Mouse (Mus musculus): ENCODE results near the gene Ucn2.

Gene Ucn2

DNA sequence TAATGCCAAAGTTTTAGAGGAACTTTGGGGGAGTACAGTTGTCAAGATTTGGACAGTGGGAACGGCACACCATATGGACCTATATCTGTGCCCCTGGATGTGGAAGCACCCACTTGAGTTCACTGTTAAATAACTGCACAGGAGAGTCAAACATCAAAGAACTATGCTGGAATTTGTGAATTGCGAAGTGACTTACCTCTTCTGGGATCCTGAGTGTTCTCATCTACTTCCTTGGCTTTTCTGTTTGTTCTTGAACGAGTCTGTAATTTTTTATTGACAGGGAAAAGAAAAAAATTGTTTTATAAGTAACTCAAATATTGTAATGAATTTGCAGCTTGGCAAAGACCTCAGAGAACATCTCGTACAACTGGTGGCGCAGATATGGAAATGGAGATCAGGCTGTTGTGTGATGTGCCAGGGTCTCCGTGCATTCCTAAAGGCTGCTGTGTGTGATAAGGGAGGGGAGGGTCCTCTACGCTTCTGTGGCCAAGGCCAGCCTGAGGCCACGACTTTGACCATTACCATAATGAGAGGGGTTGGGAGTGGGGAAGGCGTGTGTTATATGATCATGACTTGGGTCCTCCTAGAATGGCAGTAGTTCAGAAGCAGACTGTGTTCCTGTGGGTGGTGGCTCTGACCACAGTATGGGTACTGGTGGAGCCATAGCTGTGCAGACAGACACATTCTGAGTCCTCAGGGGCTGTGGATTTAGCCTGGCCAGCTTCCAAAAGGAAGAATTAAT lies 7.0 kb downstream of the Ucn2 start:
- DNase-seq = no peak

DNA sequence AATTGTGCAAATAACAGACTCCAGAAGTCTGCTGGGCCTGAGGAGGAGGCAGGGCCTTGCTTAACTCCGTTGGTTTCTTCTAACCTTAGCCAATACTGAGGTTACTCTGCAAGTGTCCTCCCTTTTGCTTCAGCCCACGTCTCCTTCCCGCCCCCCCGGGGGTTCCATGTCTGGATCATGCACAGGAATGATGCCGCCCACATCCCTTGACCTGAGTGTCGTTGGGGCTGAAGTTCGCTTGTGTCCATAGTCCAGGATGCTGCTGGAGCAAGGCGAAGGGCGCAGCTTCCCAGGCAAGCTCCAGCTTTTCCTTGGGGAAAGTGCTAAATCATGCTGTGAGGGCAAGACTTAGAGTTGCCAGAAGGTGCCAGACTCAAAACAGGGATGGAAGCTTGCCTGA lies 10.6 kb downstream of the Ucn2 start:
- no peak for DNase-seq

DNA sequence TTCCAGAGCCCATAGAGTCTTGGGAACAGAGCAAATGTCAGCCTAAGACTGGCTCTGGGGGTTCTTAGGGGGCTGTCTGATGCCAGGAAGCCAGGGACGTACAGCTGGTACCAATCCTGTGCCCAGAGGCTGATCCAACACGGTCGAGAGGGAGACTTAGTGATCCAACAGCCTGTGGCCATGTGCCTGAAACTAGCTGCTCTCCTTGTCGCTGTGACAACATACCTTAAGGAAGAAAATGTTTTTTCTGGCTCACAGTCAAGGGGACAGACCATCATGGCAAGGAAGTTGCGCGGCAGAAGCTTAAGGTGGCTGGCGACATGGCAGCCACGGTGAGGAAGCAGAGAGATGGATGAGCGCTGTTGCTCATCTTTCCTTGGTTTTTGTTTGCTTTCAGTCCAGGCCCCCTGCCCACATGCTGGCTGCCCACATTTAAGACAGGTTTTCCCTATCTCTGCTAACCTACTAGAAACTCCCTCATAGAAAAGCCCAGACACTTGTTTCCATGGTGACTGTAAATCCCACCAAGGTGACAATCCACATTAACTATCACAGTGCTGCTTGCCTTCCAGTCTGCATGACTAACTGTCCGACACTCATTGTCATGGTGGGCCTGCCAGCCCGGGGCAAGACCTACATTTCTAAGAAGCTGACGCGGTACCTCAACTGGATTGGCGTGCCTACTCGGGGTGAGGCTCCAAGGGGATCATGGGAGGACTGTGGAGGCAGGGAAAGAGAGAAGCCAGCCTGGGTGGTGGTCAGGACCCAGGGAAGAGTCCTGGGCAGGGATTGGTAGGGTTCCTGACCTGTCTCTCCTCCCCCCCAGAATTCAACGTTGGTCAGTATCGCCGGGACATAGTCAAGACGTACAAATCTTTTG lies 12.7 kb downstream of the Ucn2 start:
- DNase-seq = no peak

DNA sequence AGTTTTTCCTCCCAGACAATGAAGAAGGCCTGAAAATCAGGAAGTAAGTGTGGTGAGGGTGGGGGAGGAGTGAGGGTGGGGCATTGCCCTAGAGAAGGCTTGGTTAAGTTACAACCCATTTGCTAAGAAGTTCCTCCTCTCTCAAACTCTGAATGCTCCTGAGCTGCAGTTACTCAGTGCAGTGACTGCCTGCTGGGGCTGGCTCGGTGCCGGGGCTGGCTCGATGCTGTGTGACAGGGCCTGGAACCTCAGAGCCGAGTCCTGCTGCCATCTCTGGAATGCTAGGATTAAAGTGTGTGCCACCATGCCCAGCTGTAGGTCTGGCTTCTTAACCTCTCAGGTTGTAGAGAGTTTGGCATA lies 13.3 kb downstream of the Ucn2 start:
- no peak for DNase-seq

DNA sequence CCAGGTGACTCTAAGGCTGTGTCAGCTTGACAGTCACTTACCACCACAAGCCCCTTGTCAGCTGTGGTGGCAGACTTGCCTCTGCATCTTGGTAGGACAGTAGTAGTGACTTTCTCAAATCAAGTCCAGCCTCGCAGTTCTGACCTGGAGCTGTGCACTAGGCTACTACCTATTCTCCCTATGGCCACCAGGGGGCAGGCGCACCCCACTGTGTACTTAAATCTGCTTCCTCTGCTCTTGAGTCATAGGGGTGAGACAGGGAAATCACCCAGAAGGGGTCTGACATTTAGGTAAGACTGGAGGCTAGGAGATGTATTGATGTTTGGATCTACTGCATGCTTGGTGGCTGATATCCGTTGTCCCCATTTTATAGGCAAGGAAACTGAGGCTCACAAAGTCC lies 14.9 kb downstream of the Ucn2 start:
- peak; percentile 85 to 86 for DNase-seq

DNA sequence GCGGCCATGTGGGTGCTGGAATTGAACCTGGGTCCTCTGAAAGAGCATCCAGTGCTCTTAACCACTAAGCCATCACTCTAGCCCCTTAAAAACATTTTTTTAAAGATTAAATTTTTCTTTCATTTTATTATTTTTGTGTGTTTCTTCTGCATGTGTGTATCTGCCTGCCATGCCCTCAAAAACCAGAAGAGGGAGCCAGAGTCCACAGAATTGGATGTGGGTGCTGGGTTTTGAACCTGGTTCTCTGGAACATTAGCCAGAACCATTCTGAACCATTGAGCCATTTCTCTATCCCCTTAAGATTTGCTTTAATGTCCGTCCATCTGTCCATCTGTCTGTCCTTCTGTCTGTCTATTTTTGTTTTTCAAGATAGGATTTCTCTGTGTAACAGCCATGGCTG lies 17.4 kb downstream of the Ucn2 start:
- peak; percentile 77 to 78 for DNase-seq

DNA sequence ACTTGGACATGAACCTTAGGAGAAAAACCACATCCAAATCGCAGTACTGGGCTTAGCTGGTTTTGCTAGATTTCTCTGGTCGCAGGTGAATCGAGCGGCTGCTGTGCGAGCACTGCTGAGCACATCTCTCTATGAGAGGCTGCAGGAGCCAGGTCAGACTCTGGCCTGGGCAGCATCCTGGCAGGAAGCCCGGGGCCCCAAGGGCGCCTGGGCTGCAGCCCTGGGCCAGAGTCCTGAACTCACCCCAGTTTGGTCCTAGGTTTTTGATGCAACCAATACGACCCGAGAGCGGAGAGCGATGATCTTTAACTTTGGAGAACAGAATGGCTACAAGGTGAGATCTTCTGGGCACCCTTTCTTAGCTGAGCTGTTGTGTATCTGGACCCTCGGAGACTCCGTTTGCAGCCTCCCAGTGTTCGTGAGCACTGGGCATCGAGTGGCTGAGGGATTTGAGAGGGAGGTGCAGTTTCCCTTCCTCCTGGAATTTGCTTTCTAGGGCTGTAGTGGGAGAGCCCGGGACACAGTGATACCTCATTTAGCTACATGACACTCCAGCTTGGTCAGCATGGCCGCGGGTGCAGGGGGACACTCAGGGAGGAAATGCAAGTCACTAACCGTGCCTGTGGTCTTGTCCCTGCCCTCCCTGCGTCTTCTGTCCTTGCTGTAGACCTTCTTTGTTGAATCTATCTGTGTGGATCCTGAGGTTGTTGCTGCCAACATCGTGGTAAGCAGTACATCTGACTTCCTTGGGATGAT lies 21.4 kb downstream of the Ucn2 start:
- DNase-seq = no peak

DNA sequence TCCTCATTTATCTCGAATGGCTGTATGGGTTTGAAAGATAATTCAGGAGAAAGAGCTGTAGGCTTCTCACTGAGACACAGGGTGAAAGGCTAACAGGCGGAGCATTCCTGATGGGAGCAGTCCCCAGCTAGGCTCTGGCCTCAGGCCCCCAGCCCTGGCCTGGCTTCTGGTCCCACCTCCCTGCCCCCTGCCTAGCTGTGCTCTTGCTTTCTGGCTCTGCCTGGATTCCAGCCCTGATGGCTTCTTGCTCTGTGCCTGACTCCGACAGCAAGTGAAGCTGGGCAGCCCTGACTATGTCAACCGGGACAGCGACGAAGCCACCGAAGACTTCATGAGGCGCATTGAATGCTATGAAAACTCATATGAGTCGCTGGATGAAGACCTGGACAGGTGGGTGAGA lies 22.3 kb downstream of the Ucn2 start:
- DNase-seq = no peak

DNA sequence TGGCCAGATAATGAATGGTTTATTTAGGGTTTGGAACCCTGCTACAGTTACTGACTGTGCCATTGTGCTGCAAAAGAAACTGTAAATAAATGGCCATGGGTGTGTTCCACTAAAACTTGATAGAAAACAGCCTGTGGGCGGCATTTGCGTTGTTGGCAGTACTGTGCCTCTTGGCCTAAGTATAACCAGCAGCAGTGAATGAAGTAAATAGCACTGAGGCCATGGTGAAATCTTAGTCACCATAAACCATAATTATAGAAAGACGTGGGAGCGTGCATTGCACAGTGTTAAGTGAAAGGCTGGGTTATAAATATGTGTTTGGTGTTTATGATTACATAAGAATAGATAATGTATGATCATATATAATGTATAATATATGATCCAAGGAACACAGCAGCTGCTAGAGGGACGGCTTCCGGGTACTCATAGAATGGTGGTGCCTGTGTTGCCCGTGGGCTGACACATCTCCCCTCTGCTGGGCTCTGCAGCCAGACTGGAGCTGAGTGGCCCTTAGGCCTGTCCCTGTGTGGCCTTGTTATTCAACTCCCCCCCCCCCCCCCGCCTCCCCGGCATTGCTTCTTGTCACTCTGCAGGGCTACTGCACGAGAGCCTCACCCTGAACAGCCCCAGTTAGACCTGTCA lies 23.3 kb downstream of the Ucn2 start:
- DNase-seq = no peak

DNA sequence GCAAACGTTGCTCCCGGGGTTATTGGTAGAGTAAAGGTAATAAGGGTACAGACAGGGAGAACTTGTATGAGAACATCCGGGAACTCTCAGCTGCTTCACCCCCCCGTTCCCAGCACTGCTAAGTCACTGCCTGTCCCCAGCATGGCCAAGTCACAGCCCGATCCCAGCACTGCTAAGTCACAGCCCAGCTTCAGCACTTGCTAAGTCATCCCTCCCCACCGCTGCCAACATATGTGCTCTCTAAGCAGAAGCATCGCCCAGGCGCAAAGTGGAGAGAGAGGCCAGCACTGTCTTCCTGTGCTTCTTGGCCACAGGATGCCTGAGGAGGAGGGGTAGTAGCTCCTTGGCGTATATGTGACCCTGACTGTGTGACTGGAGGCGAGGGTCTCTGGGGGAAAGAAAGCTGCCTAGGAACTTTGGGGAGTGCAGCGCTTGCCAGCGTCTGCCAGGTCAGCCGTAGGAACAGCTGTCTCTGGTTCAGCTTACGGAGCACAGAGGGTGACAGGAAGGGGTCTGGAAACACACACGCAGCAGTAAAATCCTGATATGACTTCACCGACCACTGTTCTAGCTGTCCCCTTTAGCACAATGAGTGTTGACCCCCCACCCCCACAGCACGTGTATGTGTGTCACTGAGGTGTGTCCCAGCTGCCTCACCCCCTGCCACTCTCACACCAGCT lies 24.0 kb downstream of the Ucn2 start:
- no peak for DNase-seq

DNA sequence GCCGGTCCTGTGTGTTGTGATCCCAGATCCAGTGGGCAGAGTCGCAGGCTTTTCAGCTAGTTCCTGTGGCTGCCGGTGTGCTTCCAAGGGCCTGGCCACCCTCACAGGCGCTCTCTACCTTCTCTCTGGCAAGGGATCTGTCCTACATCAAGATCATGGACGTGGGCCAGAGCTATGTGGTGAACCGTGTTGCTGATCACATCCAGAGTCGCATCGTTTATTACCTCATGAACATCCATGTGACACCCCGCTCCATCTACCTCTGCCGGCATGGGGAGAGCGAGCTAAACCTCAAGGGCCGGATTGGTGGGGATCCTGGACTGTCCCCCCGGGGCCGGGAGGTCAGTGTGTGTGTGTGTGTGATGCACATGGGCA lies 24.5 kb downstream of the Ucn2 start:
- DNase-seq = no peak

DNA sequence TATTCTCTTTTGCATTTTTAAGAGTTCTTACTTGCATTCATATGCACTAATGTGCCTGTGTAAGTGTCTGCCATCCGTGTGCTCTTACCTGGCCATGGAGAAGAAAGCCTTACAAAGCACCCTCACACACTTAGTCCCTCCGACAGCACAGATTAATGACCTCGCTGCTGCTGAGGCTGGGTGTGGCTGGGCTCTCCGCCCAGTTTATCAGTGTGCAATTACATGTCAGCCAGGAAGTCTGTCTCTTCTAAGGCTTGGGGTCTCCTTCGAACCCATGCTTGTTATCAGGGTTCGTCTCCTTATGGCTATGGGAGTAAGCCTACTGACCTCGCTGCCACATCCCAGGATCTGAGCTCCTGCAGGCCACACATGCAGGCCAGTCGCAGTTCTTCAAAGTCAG lies 29.6 kb downstream of the Ucn2 start:
- no peak for DNase-seq

DNA sequence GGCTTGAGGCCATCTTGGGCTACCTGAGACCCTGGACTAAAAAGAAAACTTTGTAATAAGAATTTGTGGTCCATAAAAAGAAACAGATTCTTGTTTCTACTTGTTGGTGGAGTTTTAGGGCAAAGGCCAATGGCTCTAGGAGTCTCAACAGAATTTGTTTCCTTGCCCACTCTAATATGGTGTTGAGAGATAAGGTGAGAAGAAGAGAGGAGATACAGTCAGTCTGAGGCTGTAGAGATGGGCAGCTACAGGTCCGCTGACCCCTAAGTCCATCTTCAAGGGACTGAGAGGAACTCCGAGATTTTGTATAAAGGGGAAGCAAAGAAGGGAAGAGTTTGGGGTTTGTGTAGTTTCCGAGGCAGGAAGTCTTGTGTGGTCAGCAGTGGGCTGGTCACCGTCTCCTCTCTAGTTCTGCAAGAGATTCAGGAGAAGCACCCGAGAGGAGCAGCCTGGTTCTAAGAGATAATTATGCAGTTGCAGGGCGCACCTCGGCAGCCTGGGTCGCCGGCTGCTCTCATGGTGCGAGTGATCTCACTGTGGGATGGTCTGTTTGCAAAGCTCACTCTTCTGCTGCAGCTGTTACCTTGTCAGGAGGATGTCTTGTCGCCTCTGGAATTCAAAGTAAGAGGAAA lies 31.3 kb downstream of the Ucn2 start:
- no peak for DNase-seq

DNA sequence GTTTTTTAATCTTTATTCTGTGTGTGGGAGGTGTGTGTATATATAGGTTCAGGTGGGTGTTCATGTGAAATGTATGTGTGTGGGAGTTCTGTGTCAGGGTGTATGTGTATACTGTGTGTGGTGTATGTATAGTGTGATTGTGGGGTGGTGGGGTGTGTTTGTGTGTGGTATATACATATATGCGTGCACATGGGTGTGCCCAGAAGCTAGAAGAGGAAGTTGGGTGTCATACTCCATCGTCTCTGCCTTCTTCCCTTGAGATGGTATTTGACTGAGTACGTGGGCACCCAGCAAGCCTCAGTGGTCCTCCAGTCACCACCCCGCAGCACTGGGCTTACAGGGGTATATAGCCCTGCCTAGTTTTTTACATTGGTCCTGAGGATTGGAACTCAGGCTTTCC lies 35.6 kb downstream of the Ucn2 start:
- DNase-seq = peak; percentile 65 to 70

DNA sequence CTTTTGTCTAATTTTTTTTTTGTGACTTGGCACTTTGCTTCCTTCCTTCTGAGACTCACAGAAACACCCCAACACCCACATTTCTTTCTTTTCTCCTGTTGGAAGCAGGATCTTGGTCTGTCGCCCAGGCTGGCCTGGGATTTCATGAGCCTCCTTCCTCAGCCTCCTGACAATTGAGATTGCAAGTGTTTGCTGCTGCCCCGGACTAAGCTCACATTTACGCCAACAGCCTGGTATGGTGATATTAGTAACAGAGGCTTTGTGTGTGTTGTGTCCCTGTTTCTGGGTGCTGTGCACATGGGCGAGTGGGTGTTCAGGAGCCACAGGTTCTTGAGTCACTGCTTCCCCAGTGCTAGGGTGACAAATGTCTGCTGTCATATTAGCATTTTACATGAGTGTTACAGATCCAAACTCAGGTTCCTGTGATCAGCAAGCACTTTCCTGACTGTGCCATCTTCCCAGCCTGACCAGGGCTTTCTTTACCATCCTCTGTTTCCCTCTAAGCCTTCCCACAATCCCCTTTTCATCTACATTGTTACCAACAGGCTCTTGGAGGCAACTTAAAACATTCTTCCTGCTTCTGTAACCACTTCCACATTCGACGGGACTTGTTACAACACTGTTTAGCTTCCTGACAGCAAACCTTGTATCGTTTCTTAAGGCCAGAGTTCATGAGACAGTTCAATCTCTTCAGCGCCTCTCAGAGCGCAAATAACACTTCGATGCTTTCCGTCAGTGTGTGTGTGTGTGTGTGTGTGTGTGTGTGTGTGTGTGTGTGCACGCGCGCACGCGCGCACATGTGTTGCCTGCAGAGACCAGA lies 37.3 kb downstream of the Ucn2 start:
- DNase-seq = peak; percentile 36 to 43

DNA sequence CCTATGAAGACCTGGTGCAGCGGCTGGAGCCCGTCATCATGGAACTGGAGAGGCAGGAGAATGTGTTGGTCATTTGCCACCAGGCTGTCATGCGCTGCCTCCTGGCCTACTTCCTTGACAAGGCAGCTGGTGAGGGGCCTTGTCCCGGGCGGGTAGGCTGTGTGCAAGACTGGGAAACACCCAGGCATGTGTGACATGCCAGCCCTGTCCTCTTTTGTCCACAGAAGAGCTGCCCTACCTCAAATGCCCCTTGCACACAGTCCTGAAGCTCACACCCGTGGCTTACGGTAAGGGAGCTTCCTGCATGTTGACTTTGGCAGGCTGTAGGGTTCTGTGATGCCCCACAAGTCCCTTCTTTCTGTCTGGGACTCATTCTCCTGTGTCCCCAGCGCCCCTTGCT lies 41.7 kb downstream of the Ucn2 start:
- DNase-seq = no peak

DNA sequence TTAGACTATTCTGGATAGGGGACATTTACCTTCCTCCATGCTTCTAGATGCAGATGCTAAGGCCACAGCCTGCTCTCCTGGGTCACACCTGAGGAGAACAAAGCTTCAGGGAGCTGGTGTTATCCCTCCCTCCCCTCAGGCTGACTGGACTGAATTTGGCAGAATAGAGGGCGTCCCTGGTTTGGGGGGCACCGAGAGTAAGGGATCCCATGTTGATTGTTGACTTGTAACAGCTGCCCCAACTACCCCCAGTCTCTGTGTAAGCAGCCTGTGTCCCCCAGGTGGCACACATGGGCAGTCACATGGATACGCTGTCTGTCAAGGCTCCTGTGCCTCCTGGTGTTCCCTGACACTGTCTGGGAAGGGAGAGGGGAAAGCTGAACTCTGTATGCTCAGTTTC lies 42.6 kb downstream of the Ucn2 start:
- DNase-seq = no peak

DNA sequence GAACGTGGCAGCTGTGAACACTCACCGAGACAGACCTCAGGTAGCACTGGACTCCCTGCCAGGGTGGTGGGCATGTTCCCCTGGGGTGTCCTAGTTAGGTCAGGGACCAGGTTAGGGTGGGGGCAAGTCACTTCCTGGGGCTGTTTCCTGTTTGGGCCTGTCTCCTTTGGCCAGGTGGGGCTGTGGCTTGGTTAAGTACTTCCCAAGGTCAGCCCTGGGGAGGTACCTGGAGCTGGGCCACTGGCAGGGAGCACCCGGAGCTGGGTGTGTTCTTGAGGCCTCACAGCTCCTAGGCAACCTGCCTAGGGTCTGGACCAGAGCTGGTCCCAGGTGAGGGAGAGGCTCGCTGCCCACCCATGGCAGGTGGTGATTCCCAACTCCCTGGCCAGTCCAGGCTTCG lies 43.1 kb downstream of the Ucn2 start:
- no peak for DNase-seq

DNA sequence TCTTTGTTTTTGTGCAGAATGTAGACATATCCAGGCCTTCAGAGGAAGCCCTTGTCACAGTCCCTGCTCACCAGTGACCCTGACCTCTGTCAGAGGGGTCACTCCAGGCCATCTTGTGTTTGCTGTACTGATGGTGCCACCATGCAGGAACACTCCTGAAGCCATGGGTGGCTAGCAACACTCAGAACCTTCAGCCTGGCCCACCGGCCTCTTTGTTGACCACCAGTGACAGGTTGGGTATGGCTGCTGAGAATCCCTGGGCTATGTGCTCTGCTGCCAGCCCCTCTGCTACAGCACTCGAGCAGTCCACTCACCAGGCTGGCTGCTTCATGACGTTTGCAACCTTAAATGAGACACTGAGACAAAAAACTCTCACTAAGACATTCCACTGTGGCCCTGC lies 44.5 kb downstream of the Ucn2 start:
- no peak for DNase-seq

DNA sequence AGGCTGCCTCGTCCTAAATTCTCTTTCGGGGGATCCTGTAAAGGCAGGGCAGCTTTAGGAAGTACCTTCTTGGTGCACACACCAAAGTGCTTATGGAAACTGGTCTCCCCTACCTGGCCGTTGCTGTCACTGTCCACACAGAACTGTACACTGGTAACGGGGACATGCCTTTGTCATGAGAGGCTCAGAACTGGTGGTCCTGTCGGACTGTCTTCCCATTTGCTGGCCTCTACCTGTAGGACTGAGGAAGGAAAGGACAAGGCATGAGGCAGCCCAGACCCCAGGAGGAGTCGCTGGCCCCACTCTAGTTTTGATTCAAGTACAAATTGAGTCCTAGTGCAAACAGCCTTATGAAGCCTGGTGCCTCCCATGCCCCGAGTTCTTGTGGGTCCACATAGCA lies 45.2 kb downstream of the Ucn2 start:
- DNase-seq = no peak

DNA sequence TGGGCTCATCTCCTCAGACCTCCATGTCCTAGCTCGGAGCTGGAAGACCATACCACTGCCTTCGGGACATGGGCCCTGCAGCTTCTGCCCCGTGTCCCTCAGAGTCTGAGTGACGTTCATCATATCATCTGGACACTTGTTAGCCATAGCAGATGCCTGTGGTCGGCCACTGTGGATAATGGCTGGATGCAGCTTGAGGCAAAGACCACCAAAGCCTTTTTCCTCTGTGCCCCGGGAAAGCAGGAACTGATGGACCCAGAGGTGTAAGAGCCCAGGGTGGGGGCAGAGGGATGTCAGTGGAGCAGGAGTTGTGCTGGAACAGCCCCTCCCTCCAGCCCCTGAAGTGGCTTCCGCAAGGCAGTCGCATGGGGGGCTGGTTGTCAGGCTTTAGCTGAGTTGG lies 45.9 kb downstream of the Ucn2 start:
- DNase-seq = no peak
